Mouse (Mus musculus) mesoderm, embryonic 11.5 days (tissue): ENCODE measurements around the gene Txnrd2.

ENCODE experiments used
- DNase-seq: peaks from one replicate; pipeline ENCODE4 v3.0.0-alpha.2; 2012; ENCODE audit warnings: low read depth, low spot score

Gene Txnrd2

DNA sequence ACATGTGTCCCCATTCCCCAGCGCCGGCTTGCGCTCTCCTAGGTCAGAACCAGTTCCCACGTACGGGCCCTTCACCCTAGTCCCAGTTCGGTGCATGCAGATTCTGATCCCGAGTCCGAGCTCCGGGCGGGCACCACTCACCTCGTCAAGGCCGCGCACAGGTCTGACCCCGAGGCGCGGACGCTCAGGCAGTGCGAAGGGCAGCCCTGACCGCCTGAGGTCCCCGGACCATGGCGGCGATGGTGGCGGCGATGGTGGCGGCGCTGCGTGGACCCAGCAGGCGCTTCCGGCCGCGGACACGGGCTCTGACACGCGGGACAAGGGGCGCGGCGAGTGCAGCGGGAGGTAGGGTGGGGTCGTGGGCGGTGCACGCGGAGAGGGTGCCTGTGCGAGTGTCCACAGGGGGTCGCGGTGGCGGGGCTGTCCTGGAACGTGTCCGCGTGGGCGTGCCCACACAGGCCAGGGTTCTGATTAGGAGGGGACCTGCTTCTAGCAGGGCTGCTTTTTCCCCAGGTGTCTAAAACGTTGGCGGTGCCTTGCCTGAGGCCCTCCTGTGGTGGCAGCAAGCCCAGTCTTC lies at the start of gene Txnrd2:
Gene Txnrd2, plus strand, starts transcription at position 170 of the 577 bp plus-strand sequence.
- peak; percentile 53 for DNase-seq

DNA sequence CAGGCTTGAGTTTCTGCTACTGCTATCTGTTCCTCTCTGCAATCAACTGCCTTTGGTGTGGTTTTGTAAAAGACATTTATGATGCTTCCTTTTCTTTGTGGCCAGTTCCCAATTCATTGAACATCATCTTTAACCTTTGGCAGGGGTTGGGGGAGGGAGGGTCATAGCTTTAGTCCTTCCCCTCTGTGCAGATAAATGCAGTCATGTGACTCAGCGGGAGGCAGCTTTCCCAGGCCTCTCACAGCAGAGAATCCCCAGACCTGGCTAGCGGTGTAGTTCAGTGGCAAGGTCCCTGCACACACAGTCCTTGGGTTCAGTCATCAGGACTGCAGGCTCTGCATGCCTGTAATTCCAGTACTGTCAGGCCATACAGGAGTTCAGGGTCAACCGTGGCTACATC lies 49.0 kb upstream of the Txnrd2 start:
- DNase-seq, result no peak

DNA sequence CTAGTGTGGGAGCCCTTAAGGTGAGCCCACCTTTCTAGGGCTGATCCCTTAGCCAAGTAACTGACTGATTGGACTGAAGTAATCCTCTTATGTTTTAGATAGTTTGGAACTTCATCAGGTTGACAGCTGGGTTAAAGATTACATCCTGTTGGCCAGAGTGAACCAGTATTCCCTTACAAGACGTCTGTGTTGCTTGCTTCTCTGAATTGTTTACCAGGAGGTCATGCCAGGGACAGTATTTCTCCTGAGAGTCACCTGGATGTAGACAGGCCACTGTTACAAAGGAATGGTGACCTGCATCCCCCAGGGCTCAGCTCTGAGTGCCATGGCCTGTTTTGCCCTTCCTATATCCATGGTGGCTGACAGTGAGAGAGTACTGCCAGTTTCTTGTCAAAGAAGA lies 47.7 kb upstream of the Txnrd2 start:
- no peak for DNase-seq

- no peak for DNase-seq
These were observed 46.7 kb upstream of the Txnrd2 start for GRCm38 (mm10) chr16:18379338-18380001.

- DNase-seq, result peak; percentile 82
These were observed 45.6 kb upstream of the Txnrd2 start for GRCm38 (mm10) chr16:18380495-18381063.

DNA sequence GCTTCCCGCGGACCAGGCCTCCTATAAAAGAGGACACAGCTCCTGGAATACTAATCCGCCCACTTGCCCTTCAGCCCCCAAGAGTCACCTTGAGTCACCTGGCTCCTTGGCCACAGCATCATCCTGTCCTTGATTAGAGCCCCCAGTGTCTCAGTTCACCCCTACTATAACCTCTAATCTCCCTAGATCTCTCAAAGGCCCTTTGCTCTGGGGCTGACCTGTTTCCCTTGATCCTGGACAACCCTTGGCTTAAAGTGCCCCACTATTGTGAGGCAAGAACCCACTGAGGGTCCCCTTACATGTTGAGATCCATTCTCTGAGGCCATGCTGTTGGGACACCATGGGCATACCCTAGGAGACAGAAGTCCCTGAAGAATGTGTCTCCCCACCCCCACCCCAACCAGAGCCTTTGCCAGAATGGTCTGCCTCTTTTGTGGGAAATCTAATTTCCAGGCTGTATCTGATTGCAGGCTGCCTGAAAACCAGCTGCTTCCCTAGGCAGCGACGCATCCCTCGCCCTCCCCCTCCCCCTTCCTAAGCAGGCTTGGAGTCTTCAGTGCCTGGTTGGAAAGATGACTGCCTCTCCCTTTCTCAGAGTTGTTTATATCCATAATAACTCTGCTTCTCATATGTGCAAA lies 44.4 kb upstream of the Txnrd2 start:
- DNase-seq, result peak; percentile 68

DNA sequence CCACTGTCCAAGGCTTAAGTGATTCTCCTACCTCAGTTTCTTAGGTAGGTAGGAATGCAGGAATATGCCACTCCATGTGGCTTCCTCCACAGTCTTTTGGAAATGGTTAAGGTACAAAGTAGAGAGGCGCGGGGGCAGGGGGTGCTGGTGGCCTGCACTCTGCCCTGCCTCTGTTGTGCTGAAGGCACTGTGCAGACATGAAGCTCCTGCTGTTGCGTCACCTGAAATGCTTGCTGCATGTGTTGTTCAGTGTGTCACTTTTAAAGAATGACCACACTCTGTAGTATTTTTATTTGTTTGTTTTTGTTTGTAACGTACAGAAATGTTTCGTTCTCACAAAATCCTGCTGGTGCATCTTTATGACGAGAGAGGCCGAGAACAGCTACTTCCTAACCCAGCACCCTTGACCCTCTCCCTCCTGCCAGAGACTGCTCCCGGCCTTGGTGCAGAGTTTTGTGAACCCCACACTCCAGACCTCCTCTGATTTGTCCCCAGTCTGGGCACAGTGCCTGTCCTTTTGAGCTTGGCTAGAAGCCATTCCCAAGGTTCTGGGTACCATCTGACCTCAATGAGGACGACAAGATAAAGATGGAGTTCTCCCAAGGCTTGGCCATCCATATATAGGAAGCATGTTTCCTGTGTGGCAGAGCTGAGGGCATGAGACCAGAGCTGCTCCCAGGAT lies 43.0 kb upstream of the Txnrd2 start:
- DNase-seq, result no peak

DNA sequence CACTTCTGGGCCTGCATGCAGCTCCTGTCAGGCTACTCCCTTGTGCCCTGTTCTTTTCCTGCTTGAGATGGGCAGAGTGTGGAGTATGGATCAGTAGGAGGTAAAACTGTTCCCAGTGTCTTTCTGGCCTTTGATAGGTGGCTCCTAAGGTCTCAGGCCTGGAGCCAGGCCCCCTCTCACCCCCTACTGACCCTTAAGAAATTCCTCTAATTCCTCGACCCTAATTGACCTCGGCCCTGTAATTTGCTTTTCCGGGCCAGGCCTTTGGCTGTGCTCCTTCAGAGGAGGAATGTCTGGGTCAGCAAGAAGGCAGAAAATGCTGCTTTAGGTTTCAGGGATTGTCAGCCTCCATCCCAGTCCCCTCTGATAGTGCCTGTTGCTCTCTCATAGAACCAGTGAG lies 42.4 kb upstream of the Txnrd2 start:
- DNase-seq, result no peak

- no peak for DNase-seq
These were observed 42.0 kb upstream of the Txnrd2 start for GRCm38 (mm10) chr16:18384211-18384610.

DNA sequence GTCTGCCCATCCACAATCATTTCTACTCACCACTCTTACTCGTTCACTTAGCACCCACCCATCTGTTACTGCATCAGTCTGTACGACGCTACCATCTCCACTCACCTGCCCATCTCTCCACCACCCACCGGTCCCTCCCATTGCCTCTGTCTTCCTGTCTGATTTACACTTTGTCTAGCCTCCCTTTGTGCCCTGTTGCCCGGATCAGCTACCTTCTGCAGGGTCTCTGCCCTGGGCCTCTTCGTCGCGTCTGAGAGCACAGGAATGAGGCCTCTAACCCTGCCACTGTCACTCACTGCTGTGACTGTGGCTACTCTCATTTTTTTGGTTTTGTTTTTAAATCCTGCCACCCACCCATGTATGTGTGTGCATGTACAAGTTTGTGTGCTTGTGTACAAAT lies 41.5 kb upstream of the Txnrd2 start:
- no peak for DNase-seq

DNA sequence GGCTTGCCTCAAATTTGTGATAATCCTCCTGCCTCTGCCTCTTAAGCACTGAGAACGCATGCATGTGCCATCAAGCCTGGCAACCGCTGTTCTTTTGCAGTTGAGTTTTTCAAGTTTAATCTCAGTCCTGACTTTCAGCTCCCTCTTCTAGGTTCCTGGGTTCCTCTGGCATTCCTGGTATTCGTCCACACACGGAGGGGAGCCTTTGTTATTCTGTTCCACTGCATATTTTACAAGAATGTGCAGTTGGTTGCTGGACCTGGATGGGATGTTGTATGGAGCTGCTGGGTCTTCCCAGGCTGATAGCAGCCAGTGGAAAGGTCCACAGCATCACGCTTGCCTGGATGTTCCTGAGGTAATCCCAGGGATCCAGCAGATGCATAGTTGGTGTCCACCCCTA lies 40.8 kb upstream of the Txnrd2 start:
- DNase-seq, result no peak

DNA sequence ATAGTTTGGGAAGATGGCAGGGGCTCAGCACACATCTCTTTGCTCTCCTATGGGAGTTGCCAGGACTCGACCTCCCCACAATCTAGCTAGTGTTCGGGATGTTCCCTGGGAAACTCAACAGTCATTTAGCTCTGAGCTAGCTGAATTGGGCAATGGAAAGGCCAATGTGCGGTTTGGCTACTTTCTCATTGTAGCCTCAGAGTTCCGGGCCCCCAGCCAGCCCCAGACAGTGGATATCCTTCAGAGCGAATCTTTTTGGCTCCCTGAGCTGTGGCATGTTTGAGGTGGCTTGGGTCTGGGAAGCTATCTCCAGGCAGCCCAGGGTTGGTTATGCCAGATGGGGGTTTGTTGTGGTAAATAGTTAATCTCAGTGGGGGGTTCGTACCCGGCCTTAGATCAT lies 39.7 kb upstream of the Txnrd2 start:
- no peak for DNase-seq

GRCm38 (mm10) chr16:18386972-18387371 lies 39.2 kb upstream of the Txnrd2 start:
- no peak for DNase-seq

DNA sequence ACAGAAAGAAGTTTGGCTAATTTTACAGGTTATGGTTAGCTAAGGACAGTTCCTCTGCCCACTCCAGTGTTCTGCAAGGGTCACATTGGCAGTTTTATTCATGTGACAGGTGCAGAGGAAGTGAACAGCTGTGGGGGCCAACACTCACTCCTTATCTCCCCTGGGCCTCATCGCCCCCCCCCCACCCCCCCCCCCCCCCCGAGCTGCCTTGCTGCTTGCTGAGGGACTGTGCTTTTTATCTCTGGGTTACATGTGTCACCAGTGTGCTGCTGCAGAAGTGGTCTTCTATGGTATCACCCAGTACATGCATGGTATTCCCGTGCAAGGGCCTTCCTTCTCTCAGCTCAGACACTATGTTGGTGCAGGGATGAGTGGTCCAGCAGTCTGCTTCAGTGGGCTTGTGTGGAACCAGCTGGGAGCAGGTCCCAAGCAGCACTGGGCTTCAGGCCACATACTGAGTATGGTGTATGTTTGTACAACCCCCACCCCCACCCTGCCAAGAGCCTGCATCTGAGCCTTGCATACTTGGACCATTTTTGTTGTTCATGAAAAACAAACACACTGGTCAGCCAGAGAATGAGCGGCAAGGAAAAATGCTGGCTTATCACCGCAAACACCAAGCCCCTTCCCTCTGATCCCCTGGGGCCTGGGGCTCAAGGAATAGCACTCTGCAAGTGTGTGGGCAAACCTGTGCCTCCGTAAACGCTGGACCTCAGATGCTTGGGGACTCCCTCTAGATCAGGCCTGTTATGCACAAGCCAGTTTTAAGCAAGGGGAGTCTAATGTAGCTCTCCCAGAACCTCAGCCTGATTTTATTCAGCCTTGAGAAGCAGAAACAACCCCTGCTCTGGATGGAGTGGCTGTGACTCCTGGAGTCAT lies 38.2 kb upstream of the Txnrd2 start:
- DNase-seq, result no peak

GRCm38 (mm10) chr16:18388583-18389435 lies 37.4 kb upstream of the Txnrd2 start:
- no peak for DNase-seq

- DNase-seq, result no peak
These were observed 35.8 kb upstream of the Txnrd2 start for GRCm38 (mm10) chr16:18390399-18390798.

- DNase-seq, result no peak
These were observed 35.1 kb upstream of the Txnrd2 start for GRCm38 (mm10) chr16:18391127-18391526.

GRCm38 (mm10) chr16:18391728-18392127 lies 34.5 kb upstream of the Txnrd2 start:
- DNase-seq, result no peak

DNA sequence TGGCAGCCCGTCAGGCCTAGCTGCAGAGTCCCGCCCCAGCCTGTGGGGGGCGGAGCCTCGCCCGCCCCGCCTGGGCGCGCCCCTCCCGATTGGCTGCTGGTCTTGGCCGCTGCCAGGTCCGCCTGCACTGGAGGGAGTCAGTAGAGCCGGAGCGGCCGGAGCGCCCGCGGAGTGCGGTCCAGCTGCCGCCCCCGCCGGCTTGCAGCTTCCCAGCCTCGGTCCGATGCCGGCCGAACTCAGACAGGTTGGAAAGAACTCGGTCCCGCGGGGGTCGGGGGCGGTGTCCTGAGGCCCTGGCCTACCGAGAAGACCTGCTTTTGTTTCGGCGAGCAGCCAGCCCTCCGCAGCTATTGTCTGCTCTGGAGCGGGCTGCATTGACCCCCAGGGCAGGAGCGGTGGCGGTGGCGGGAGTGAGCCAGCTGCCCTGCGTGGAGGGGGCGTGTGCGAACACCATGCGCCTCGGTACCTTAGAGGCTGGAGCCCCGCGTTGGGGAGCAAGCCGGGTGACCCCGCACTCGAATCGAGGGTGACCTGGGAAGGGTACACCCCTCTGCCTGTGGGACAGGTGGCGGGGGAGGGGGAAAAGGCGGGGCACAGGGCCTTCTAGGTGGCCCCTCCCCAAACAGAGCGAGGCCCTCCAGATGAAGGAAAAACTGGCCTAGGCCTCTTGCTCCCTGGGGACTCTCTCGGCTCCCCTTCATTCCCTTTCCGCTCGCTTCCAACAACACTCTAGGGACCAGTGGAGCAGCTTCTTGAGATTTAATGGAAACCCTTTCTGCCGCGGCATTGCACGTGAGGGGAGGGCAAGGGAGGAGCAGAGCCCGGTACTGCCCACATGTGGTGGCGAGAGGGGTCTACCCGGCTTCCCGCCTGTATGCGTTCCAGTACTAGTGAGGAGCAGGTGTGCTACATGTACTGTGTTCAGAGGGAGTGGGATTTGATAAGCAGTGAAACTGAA lies 33.4 kb upstream of the Txnrd2 start:
- peak; percentile 89 for DNase-seq
